Comparison of ENCODE assay signal across 11 mouse cellular contexts in the genomic region with DNA sequence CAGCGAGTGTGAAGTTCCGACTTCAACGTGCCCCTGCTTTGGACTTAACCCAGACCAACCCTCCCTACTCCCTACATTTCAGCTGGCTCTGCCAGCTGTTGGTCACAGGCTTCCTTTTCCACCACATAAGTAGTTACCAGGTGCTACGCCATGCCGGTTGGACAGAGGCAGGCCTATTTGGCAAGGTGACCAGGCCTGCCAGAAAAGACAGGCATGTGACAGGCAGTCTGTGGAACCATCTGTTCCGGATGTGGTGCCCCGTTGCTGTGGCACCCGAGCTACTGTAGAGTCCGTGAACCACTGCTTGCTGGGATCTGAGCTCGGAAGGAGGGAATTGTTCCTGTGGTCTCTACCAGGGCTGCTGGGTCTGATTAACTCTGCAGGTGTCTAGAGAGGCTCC. TPM values are rescaled to one million over a fixed set of nuclear protein-coding genes. Genes with fewer than 3 reads are reported as not detected.
DNase-seq lines count a peak whose midpoint lies in the region; ATAC-seq and TF ChIP-seq lines count a peak whose summit lies in the region.
"Had no signal": no experiment of that assay in that cellular context is flagged by ENCODE, and none has a peak within 500 bp of the region (broad histone marks: within the 10 kb centered on the region; RNA-seq: fewer than 3 reads in every experiment).

No protein-coding gene starts in this region.

- no peak overlapping the region for H3K4me2 ChIP-seq in heart, embryonic 16.5 days (ENCODE audit: low read depth, low read length)
- no peak overlapping the region for H3K4me2 ChIP-seq in midbrain, embryonic 15.5 days
- H3K4me2 ChIP-seq: midbrain, embryonic 12.5 days; stomach, embryonic 15.5 days had no signal

- H3K27ac ChIP-seq in heart, embryonic 10.5 days = no peak overlapping the region
- H3K27ac ChIP-seq in heart, embryonic 16.5 days (ENCODE audit: low read length) = peak overlapping the region; percentile 46; the same call in 1 of the 2 replicates
- H3K27ac ChIP-seq in midbrain, embryonic 15.5 days = no peak overlapping the region
- H3K27ac ChIP-seq: midbrain, embryonic 12.5 days; stomach, embryonic 15.5 days had no signal

- no peak overlapping the region for H3K4me3 ChIP-seq in heart, embryonic 10.5 days
- H3K4me3 ChIP-seq in C2C12 (ENCODE audit: insufficient read depth, poor library complexity, severe bottlenecking) = no peak overlapping the region
- H3K4me3 ChIP-seq in heart, embryonic 16.5 days (ENCODE audit: low read length) = no peak overlapping the region
- no peak overlapping the region for H3K4me3 ChIP-seq in midbrain, embryonic 15.5 days
- H3K4me3 ChIP-seq: midbrain, embryonic 12.5 days; stomach, embryonic 15.5 days had no signal

- no peak overlapping the region for H3ac ChIP-seq in C2C12 (ENCODE audit: control insufficient read depth, insufficient read length, low read depth)

- no peak overlapping the region for H3K9ac ChIP-seq in heart, embryonic 16.5 days (ENCODE audit: low read length)
- no peak overlapping the region for H3K9ac ChIP-seq in midbrain, embryonic 15.5 days
- H3K9ac ChIP-seq: midbrain, embryonic 12.5 days; stomach, embryonic 15.5 days had no signal

- H3K36me3 ChIP-seq in heart, embryonic 10.5 days = no peaks in the 10 kb centered on the region
- H3K36me3 ChIP-seq in C2C12 (ENCODE audit: control insufficient read depth, insufficient read depth) = no peaks in the 10 kb centered on the region
- no peaks in the 10 kb centered on the region for H3K36me3 ChIP-seq in heart, embryonic 16.5 days (ENCODE audit: control insufficient read depth, insufficient read depth)
- no peaks in the 10 kb centered on the region for H3K36me3 ChIP-seq in midbrain, embryonic 15.5 days (replicated peaks)
- H3K36me3 ChIP-seq: midbrain, embryonic 12.5 days; stomach, embryonic 15.5 days had no signal

- ATAC-seq in heart, embryonic 16.5 days (replicated peaks; ENCODE audit: extremely low read depth, insufficient read depth, low FRiP score) = no peak
- peak; percentile 36 for ATAC-seq in megakaryocyte, adult 5-6 weeks (ENCODE audit: poor library complexity, severe bottlenecking)
- ATAC-seq in midbrain, embryonic 15.5 days (replicated peaks) = no peak

- H3K79me3 ChIP-seq in C2C12 (ENCODE audit: low read depth) = no peaks in the 10 kb centered on the region

- no peaks in the 10 kb centered on the region for H3K79me2 ChIP-seq in C2C12 (ENCODE audit: control insufficient read depth, insufficient read depth)

- no peaks in the 10 kb centered on the region for H3K9me3 ChIP-seq in heart, embryonic 10.5 days
- no peaks in the 10 kb centered on the region for H3K9me3 ChIP-seq in heart, embryonic 16.5 days (replicated peaks; ENCODE audit: control insufficient read depth, low read length)
- H3K9me3 ChIP-seq in midbrain, embryonic 15.5 days = no peaks in the 10 kb centered on the region
- H3K9me3 ChIP-seq: midbrain, embryonic 12.5 days; stomach, embryonic 15.5 days had no signal

- peak; percentile 97 for DNase-seq in heart, adult 11 months
- no peak for DNase-seq in heart, embryonic 10.5 days (ENCODE audit: low spot score)
- no peak for DNase-seq in urinary bladder, postnatal 4 days (ENCODE audit: low spot score in 2 of 2)
- DNase-seq in testis, postnatal 14 days (ENCODE audit: low spot score) = no peak

- no peak for TF ChIP-seq CTCF in C2C12 (IDR thresholded peaks at IDR 0.05; ENCODE audit: control insufficient read depth, insufficient read depth, insufficient read length)

- 93% methylated on average over 10 of the region's 10 CpGs for WGBS in heart, embryonic 10.5 days
- WGBS in heart, embryonic 16.5 days = 80% methylated on average over 10 of the region's 10 CpGs
- 85% methylated on average over 10 of the region's 10 CpGs for WGBS in midbrain, embryonic 15.5 days

- H3K27me3 ChIP-seq in heart, embryonic 10.5 days (ENCODE audit: insufficient read depth, poor library complexity, severe bottlenecking) = no peaks in the 10 kb centered on the region
- no peaks in the 10 kb centered on the region for H3K27me3 ChIP-seq in C2C12 (ENCODE audit: control insufficient read depth, insufficient read depth, insufficient read length)
- H3K27me3 ChIP-seq in heart, embryonic 16.5 days (ENCODE audit: control insufficient read depth, insufficient read depth, low read length) = no peaks in the 10 kb centered on the region
- H3K27me3 ChIP-seq in midbrain, embryonic 15.5 days (replicated peaks) = no peaks in the 10 kb centered on the region
- H3K27me3 ChIP-seq: midbrain, embryonic 12.5 days; stomach, embryonic 15.5 days had no signal

- H3K4me1 ChIP-seq in heart, embryonic 10.5 days = peaks cover 52% of the 10 kb centered on the region
- H3K4me1 ChIP-seq in heart, embryonic 16.5 days (ENCODE audit: control insufficient read depth, insufficient read depth, low read length) = peaks cover 50% of the 10 kb centered on the region
- no peaks in the 10 kb centered on the region for H3K4me1 ChIP-seq in midbrain, embryonic 15.5 days
- H3K4me1 ChIP-seq: midbrain, embryonic 12.5 days had no signal

TF ChIP-seq in C2C12, 6 proteins besides CTCF, POLR2A, EP300 and RAD21:
- TF ChIP-seq CEBPB (IDR thresholded peaks at IDR 0.05; ENCODE audit: low read depth) (no peak), MYOD1 (IDR thresholded peaks at IDR 0.05; ENCODE audit: control insufficient read depth, insufficient read length, low read depth) (peak; percentile 82), USF1 (IDR thresholded peaks at IDR 0.05; ENCODE audit: low read depth) (peak; percentile 47)

RNA-seq across cellular contexts. Expression of gene Gsto2, which starts 22.1 kb away (rescaled TPM):
- polyA plus RNA-seq in heart, embryonic 10.5 days (2016; fragmentation: Nextera tagmentation; extraction: Ambion mirVana) = 0.59 and 1.0 TPM in 2 replicates
- polyA plus RNA-seq in C2C12 (2012; fragmentation: generic; extraction: Trizol) = 2.6 TPM
- polyA plus RNA-seq in heart, embryonic 16.5 days (2015; fragmentation: Nextera tagmentation; extraction: Ambion mirVana) = 0.77 and 1.1 TPM in 2 replicates
- total RNA-seq in megakaryocyte, adult 5-6 weeks (2015) = not detected in 2 replicates
- total RNA-seq in megakaryocyte, adult 5-6 weeks (2017) = not detected in 2 replicates
- polyA plus RNA-seq in midbrain, embryonic 15.5 days (2015; fragmentation: Nextera tagmentation; extraction: Ambion mirVana) = 0.74 and 1.4 TPM in 2 replicates

RNA-seq across cellular contexts. Expression of gene Cfap43, which starts 31.7 kb away (rescaled TPM):
- polyA plus RNA-seq in heart, embryonic 10.5 days (2016; fragmentation: Nextera tagmentation; extraction: Ambion mirVana) = 0.06 and 0.11 TPM in 2 replicates
- 0.07 TPM for polyA plus RNA-seq in C2C12 (2012; fragmentation: generic; extraction: Trizol)
- 0.38 and 0.42 TPM in 2 replicates for polyA plus RNA-seq in heart, embryonic 16.5 days (2015; fragmentation: Nextera tagmentation; extraction: Ambion mirVana)
- 0.18 and 0.32 TPM in 2 replicates for total RNA-seq in megakaryocyte, adult 5-6 weeks (2015)
- not detected in 2 replicates for total RNA-seq in megakaryocyte, adult 5-6 weeks (2017)
- 1.5 and 1.8 TPM in 2 replicates for polyA plus RNA-seq in midbrain, embryonic 15.5 days (2015; fragmentation: Nextera tagmentation; extraction: Ambion mirVana)

RNA-seq across cellular contexts. Expression of gene Itprip, which starts 31.7 kb away (rescaled TPM):
- polyA plus RNA-seq in heart, embryonic 10.5 days (2016; fragmentation: Nextera tagmentation; extraction: Ambion mirVana) = 15.6 and 21.1 TPM in 2 replicates
- 66.5 TPM for polyA plus RNA-seq in C2C12 (2012; fragmentation: generic; extraction: Trizol)
- polyA plus RNA-seq in heart, embryonic 16.5 days (2015; fragmentation: Nextera tagmentation; extraction: Ambion mirVana) = 18.4 and 23.3 TPM in 2 replicates
- 14.8 and 18.9 TPM in 2 replicates for total RNA-seq in megakaryocyte, adult 5-6 weeks (2015)
- 28.4 and 28.9 TPM in 2 replicates for total RNA-seq in megakaryocyte, adult 5-6 weeks (2017)
- polyA plus RNA-seq in midbrain, embryonic 15.5 days (2015; fragmentation: Nextera tagmentation; extraction: Ambion mirVana) = 5.1 and 5.7 TPM in 2 replicates

RNA-seq across cellular contexts. Expression of gene Gsto1, which starts 32.6 kb away (rescaled TPM):
- polyA plus RNA-seq in heart, embryonic 10.5 days (2016; fragmentation: Nextera tagmentation; extraction: Ambion mirVana) = 81.5 and 129 TPM in 2 replicates
- polyA plus RNA-seq in C2C12 (2012; fragmentation: generic; extraction: Trizol) = 272 TPM
- 115 and 121 TPM in 2 replicates for polyA plus RNA-seq in heart, embryonic 16.5 days (2015; fragmentation: Nextera tagmentation; extraction: Ambion mirVana)
- 159 and 168 TPM in 2 replicates for total RNA-seq in megakaryocyte, adult 5-6 weeks (2015)
- 75.9 and 92.0 TPM in 2 replicates for total RNA-seq in megakaryocyte, adult 5-6 weeks (2017)
- 136 and 139 TPM in 2 replicates for polyA plus RNA-seq in midbrain, embryonic 15.5 days (2015; fragmentation: Nextera tagmentation; extraction: Ambion mirVana)

RNA-seq across cellular contexts. Expression of gene Cfap58, which starts 50.1 kb away (rescaled TPM):
- polyA plus RNA-seq in heart, embryonic 10.5 days (2016; fragmentation: Nextera tagmentation; extraction: Ambion mirVana) = 0.10 and 0.23 TPM in 2 replicates
- not detected for polyA plus RNA-seq in C2C12 (2012; fragmentation: generic; extraction: Trizol)
- polyA plus RNA-seq in heart, embryonic 16.5 days (2015; fragmentation: Nextera tagmentation; extraction: Ambion mirVana) = 0.09 and 0.25 TPM in 2 replicates
- not detected in 2 replicates for total RNA-seq in megakaryocyte, adult 5-6 weeks (2015)
- not detected in 2 replicates for total RNA-seq in megakaryocyte, adult 5-6 weeks (2017)
- polyA plus RNA-seq in midbrain, embryonic 15.5 days (2015; fragmentation: Nextera tagmentation; extraction: Ambion mirVana) = 0.41 and 0.65 TPM in 2 replicates
- total RNA-seq: ES-E14 had no signal
- polyA plus RNA-seq: stomach, embryonic 15.5 days had no signal
